Mouse (Mus musculus) ES-Bruce4 (cell line): ENCODE data around the gene Prkar2a. TPM values are rescaled to one million over a fixed set of nuclear protein-coding genes. Genes with fewer than 3 reads are reported as not detected.

Experiments used
- H3K27ac ChIP-seq: 2 replicates; pipeline ENCODE4 v1.5.1; 2012; ENCODE audit warnings: low read length, inconsistent platforms; ENCODE audit not compliant: insufficient read depth
- H3K27me3 ChIP-seq: 2 replicates; pipeline ENCODE4 v1.6.1; 2012; ENCODE audit warnings: mild to moderate bottlenecking, low read length, inconsistent platforms; ENCODE audit not compliant: control insufficient read depth, poor library complexity, insufficient read depth, severe bottlenecking
- H3K36me3 ChIP-seq: 2 replicates; pipeline ENCODE4 v1.6.1; 2012; ENCODE audit warnings: inconsistent platforms, mild to moderate bottlenecking, low read length, moderate library complexity; ENCODE audit not compliant: control insufficient read depth, poor library complexity, insufficient read depth, severe bottlenecking
- H3K4me1 ChIP-seq: one replicate; pipeline ENCODE4 v1.8.1; 2011; ENCODE audit warnings: low read length; ENCODE audit not compliant: control insufficient read depth, insufficient read depth
- H3K4me3 ChIP-seq: 2 replicates; pipeline ENCODE4 v1.5.1; 2011; ENCODE audit warnings: low read depth, mild to moderate bottlenecking, low read length
- H3K9ac ChIP-seq: 2 replicates; pipeline ENCODE4 v1.6.1; 2012; ENCODE audit warnings: low read depth, mild to moderate bottlenecking, inconsistent platforms; ENCODE audit not compliant: poor library complexity, severe bottlenecking
- H3K9me3 ChIP-seq: replicated peaks from 2 replicates; pipeline ENCODE4 v1.6.1; 2012; ENCODE audit warnings: mild to moderate bottlenecking, low read length, inconsistent platforms; ENCODE audit not compliant: control insufficient read depth, poor library complexity, insufficient read depth, severe bottlenecking
- CTCF ChIP-seq: IDR thresholded peaks from one replicate; pipeline ENCODE4 v1.8.1; 2011; ENCODE audit warnings: low read depth, low read length
- EP300 ChIP-seq: IDR thresholded peaks from 2 replicates; pipeline ENCODE4 v1.6.1; 2011; ENCODE audit warnings: low read depth, low read length; ENCODE audit not compliant: insufficient read depth
- POLR2A ChIP-seq: IDR thresholded peaks from one replicate; pipeline ENCODE4 v1.8.1; 2011; ENCODE audit warnings: low read length; ENCODE audit not compliant: insufficient read depth
- polyA plus RNA-seq: library from polyadenylated mRNA; stranded (reverse); fragments of >200 nt; gene quantifications from 2 replicates; pipeline ENCODE4 v1.2.4, GENCODE M21; 2011; ENCODE audit warnings: low read depth; ENCODE audit not compliant: missing spikeins, insufficient read depth, insufficient read length

The Prkar2a gene
- polyA plus RNA-seq, 1 experiment, result 72.2 TPM

DNA sequence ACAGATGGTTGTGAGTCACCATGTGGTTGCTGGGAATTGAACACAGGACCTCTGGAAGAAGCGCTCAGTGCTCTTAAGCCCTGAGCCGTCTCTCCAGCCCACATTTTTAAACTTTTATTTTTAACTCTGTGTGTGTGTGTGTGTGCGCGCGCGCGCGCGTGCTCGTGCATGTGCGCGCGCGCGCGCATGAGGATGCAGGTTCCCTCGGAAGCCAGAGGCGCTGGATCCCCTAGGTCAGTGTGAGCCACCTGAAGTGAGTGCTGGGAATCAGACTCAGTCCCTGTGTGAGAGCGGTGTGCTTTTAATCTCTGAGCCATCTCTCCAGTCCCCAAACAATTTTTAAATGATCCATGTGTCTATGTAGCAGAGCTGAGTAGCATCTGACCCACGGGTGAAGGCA lies 70.0 kb downstream of the Prkar2a start:
- Histone ChIP-seq H3K27ac (no peak overlapping the region), H3K9ac (no peak overlapping the region), H3K4me3 (peak overlapping the region; percentile 12), H3K36me3 (no peaks in the 10 kb centered on the region), H3K9me3 (no peaks in the 10 kb centered on the region), H3K27me3 (no peaks in the 10 kb centered on the region), H3K4me1 (peaks cover 2% of the 10 kb centered on the region)
- TF ChIP-seq POLR2A (no peak), CTCF (no peak), EP300 (no peak)

GRCm38 (mm10) chr9:108759805-108760204 lies 70.7 kb downstream of the Prkar2a start:
- TF ChIP-seq POLR2A, result no peak
- TF ChIP-seq EP300, result peak; percentile 62; the same call in 1 of the 2 replicates
- peak; percentile 99 for TF ChIP-seq CTCF
- no peaks in the 10 kb centered on the region for H3K9me3 ChIP-seq
- no peak overlapping the region for H3K27ac ChIP-seq
- no peaks in the 10 kb centered on the region for H3K27me3 ChIP-seq
- H3K9ac ChIP-seq, result no peak overlapping the region
- H3K36me3 ChIP-seq, result no peaks in the 10 kb centered on the region
- H3K4me1 ChIP-seq, result peaks cover 2% of the 10 kb centered on the region
- H3K4me3 ChIP-seq, result no peak overlapping the region

- Histone ChIP-seq H3K4me3 (no peak overlapping the region), H3K9me3 (no peaks in the 10 kb centered on the region), H3K27ac (no peak overlapping the region), H3K27me3 (no peaks in the 10 kb centered on the region), H3K36me3 (no peaks in the 10 kb centered on the region), H3K4me1 (peaks cover 2% of the 10 kb centered on the region), H3K9ac (no peak overlapping the region)
- TF ChIP-seq EP300 (no peak), POLR2A (no peak), CTCF (no peak)
Measured at GRCm38 (mm10) chr9:108761561-108761960, 72.4 kb downstream of the Prkar2a start.

GRCm38 (mm10) chr9:108764971-108765370 lies 75.9 kb downstream of the Prkar2a start:
- Histone ChIP-seq H3K27ac (no peak overlapping the region), H3K4me3 (no peak overlapping the region), H3K4me1 (no peaks in the 10 kb centered on the region), H3K9ac (no peak overlapping the region), H3K27me3 (no peaks in the 10 kb centered on the region), H3K36me3 (no peaks in the 10 kb centered on the region), H3K9me3 (no peaks in the 10 kb centered on the region)
- TF ChIP-seq POLR2A, result no peak
- TF ChIP-seq EP300, result no peak
- no peak for TF ChIP-seq CTCF

- H3K27me3 ChIP-seq, result no peaks in the 10 kb centered on the region
- TF ChIP-seq POLR2A (no peak), EP300 (no peak), CTCF (no peak)
- no peak overlapping the region for H3K27ac ChIP-seq
- H3K9ac ChIP-seq, result no peak overlapping the region
- no peaks in the 10 kb centered on the region for H3K36me3 ChIP-seq
- no peak overlapping the region for H3K4me3 ChIP-seq
- no peaks in the 10 kb centered on the region for H3K4me1 ChIP-seq
- H3K9me3 ChIP-seq, result no peaks in the 10 kb centered on the region
Measured at GRCm38 (mm10) chr9:108776614-108777013, 87.5 kb downstream of the Prkar2a start.

DNA sequence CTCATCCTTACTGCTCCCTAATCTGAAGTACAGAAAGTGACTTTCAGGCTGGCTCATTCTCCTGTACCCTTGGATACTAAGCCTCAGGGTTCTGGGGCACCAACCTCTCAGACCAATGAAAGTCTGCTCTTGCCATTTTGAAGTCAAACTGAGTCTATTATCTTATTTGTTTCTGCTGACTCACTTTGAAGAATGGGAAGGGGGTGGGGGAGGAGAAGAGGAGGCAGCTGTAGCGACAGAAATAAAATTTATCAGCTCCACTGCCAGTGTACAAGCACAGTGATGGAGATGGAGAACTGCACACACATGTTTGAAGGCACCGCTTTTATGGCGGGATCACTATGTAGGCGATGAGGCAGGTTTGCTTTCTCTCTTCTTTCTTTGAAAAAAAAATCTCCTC lies 88.2 kb downstream of the Prkar2a start:
- TF ChIP-seq CTCF, result no peak
- TF ChIP-seq EP300, result no peak
- TF ChIP-seq POLR2A, result no peak
- Histone ChIP-seq H3K9ac (no peak overlapping the region), H3K36me3 (no peaks in the 10 kb centered on the region), H3K4me3 (no peak overlapping the region), H3K27me3 (no peaks in the 10 kb centered on the region), H3K27ac (no peak overlapping the region), H3K9me3 (no peaks in the 10 kb centered on the region), H3K4me1 (peaks cover 2% of the 10 kb centered on the region)
